31 mouse cellular contexts compared by ENCODE assay signal in genomic region chr7:102082816-102083215, GRCm38 (mm10). TPM values are rescaled to one million over a fixed set of nuclear protein-coding genes. Genes with fewer than 3 reads are reported as not detected.
"Had no signal": no experiment of that assay in that cellular context is flagged by ENCODE, and none has a peak within 500 bp of the region (broad histone marks: within the 10 kb centered on the region; RNA-seq: fewer than 3 reads in every experiment).

TSS of gene Trpc2 (plus strand) at chr7:102083116.

- DNase-seq: gastrocnemius, postnatal 10 days; gastrocnemius, postnatal 25 days; heart, adult 11 months; heart, adult 2 months; heart, postnatal 14 days; heart, postnatal 36 days; kidney, adult 11 months; kidney, adult 2 months; kidney, adult 9 months; kidney, postnatal 25 days; kidney, postnatal 4 days; liver; liver, embryonic 13.5 days; liver, postnatal 0 days had no signal

- H3K4me3 ChIP-seq: heart, adult 2 months; heart, embryonic 15.5 days; hindbrain, embryonic 13.5 days; hindbrain, embryonic 15.5 days; kidney, embryonic 15.5 days; layer of hippocampus, adult 2 months; left cerebral cortex, adult 2 months; limb, embryonic 10.5 days; limb, embryonic 12.5 days; liver, embryonic 13.5 days; liver, embryonic 15.5 days had no signal

- ATAC-seq: hindbrain, postnatal 0 days; intestine, embryonic 16.5 days; liver, postnatal 0 days had no signal

- H3K27ac ChIP-seq: heart, adult 2 months; heart, embryonic 15.5 days; hindbrain, embryonic 13.5 days; hindbrain, embryonic 15.5 days; hindbrain, postnatal 0 days; kidney, embryonic 15.5 days; kidney, postnatal 0 days; layer of hippocampus, adult 2 months; left cerebral cortex, adult 2 months; limb, embryonic 10.5 days; limb, embryonic 12.5 days; liver, embryonic 13.5 days; liver, embryonic 15.5 days had no signal

- H3K9me3 ChIP-seq: heart, embryonic 15.5 days; hindbrain, embryonic 13.5 days; hindbrain, embryonic 15.5 days; kidney, embryonic 15.5 days; limb, embryonic 10.5 days; limb, embryonic 12.5 days; liver, embryonic 13.5 days; liver, embryonic 15.5 days had no signal

- H3K27me3 ChIP-seq: heart, embryonic 15.5 days; hindbrain, embryonic 13.5 days; hindbrain, embryonic 15.5 days; kidney, embryonic 15.5 days; limb, embryonic 12.5 days; liver, embryonic 13.5 days; liver, embryonic 15.5 days had no signal

- H3K4me2 ChIP-seq: heart, embryonic 11.5 days; heart, embryonic 15.5 days; hindbrain, embryonic 13.5 days; hindbrain, embryonic 15.5 days; kidney, embryonic 15.5 days; limb, embryonic 12.5 days; liver, embryonic 11.5 days; liver, embryonic 13.5 days; liver, embryonic 15.5 days had no signal

- H3K9ac ChIP-seq: heart, embryonic 15.5 days; hindbrain, embryonic 13.5 days; hindbrain, embryonic 15.5 days; kidney, embryonic 15.5 days; limb, embryonic 12.5 days; liver, embryonic 13.5 days; liver, embryonic 15.5 days; liver, postnatal 0 days had no signal

- H3K4me1 ChIP-seq: heart, embryonic 15.5 days; hindbrain, embryonic 13.5 days; hindbrain, embryonic 15.5 days; kidney, embryonic 15.5 days; limb, embryonic 10.5 days; limb, embryonic 12.5 days; liver, embryonic 13.5 days; liver, embryonic 15.5 days had no signal

RNA-seq across cellular contexts. Expression of gene Trpc2, which starts in this region (rescaled TPM):
- polyA plus RNA-seq: gonadal fat pad, adult 2 months; heart, embryonic 11.5 days; heart, embryonic 15.5 days; heart, postnatal 0 days; hindbrain, embryonic 15.5 days; intestine, embryonic 14.5 days; intestine, embryonic 16.5 days; kidney, adult 2 months; kidney, embryonic 15.5 days; kidney, postnatal 0 days; limb, embryonic 10.5 days; limb, embryonic 12.5 days; liver, embryonic 11.5 days; liver, embryonic 13.5 days; liver, embryonic 15.5 days; liver, postnatal 0 days had no signal
